Mouse (Mus musculus) neural tube, embryonic 10.5 days (tissue): Measurements from ENCODE around the gene Sh2b3.
A peak's percentile ranks its signal among the peaks of the same experiment; 100 is the strongest.

Source experiments
- DNase-seq: peaks from one replicate; pipeline ENCODE4 v3.0.0-alpha.2; 2017; ENCODE audit warnings: low spot score; ENCODE audit errors: extremely low spot score

Sh2b3 gene

DNA sequence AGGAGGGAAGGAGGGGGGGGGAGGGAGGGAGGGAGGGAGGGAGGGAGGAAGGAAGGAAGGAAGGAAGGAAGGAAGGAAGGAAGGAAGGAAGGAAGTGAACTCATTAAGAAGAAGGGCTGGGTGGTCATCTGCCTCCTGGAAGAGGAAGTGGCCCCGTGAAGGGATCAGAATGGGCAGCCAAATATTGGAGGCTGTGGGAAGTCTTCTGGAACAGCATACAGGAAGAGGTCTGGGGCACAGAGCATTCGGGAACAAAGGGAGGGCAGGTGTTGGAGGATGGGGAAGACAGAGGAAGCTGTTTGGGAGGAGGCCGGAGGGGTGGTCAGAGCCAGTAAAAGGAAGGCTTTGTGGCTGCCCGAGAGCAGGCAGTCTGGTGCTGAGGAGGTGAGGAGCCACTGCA is 7.9 kb upstream of the Sh2b3 start:
- no peak for DNase-seq

DNA sequence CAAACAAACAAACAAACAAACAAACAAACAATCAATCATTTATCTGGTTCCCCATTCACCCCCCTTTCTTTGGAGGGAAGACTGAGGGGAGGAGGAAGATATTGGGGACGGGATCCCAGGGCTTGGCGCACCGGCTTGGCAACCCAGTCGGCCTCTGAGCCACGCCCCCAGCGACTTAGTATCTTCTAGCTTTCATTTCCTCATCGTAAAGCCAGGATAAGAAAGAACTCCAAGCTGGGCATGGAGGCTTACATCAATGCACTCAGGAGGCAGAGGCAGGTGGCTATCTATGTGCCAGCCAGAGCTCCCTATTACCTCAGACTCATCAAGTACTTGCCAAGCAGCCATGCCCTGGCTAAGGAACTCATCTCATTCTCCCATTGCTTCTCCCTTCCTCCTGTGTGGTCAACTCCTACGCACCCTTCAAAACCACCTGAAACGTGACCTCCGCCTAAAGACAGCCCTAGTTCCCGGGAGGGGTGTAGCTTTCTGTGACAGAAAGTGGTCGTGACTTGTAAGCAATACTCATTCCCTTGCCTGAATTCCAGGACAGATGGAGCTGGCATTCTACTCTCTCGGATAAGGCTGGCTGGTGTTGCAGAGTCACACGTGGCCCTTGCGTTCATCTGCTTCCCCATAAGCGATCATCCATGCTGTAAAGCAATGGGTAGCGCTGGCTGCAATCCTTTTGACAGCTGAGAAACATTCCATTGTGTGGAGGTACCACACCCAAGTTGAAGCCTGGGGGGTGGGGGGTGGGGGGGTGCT is 5.9 kb upstream of the Sh2b3 start:
- no peak for DNase-seq

- DNase-seq: peak; percentile 86
These were observed 5.2 kb upstream of the Sh2b3 start for GRCm38 (mm10) chr5:121842665-121843118.

DNA sequence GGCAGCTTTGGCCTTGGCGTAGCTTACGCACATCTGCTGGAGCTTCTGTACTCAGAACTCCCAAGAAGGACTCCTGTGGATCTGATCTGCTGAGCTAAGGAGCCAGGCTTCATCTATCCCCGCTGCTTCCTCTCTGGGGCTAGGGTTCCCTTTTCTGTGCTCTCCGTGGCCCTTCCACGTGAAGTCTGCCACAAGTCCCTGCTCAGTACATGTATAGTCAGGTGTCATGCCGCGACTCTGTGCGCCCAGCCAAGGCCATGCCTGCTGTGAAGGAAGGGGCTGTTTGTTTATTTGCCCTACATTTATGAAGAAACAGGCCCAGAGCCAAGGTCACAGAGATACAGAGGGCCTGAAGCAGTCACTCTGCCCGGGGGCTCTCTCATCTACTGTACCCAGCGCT is 4.5 kb upstream of the Sh2b3 start:
- no peak for DNase-seq

DNA sequence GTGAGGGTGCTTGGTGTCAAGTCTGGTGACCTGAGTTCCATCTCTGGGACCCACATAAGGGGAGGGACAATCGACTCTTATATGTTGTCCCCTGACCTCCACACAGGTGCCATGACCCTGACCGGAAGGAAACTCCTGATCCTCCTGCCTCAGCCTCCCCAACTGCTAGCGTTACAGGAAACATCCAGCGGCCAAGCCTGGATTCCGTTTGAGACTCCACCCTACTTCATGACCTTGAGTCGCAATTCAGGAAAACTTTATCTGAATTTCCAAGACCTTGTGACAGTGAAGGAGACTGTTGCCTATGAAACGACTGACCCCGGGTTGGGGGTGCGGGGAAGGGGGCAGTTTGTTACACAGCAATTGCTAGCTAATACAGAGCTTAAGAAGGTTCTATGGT is 4.1 kb upstream of the Sh2b3 start:
- DNase-seq: no peak

DNA sequence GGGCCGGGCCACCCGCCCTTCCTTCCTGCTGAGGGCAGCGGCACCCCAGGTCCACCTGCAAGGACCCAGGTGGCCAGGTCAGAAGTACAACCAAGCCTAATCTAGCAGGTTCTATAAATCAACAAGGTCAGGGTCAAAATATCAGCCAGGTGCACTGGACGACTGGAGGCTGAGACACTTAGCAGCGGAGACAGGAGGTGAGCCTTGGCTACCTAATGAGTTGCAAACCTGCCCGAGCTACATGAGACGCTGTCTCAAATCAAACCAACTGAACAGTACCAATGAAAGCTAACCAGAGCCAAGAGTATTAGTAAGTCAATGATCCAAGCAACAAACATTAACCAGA is 1.7 kb upstream of the Sh2b3 start:
- no peak for DNase-seq

GRCm38 (mm10) chr5:121838341-121839127 is 1.1 kb upstream of the Sh2b3 start:
- DNase-seq: no peak

DNA sequence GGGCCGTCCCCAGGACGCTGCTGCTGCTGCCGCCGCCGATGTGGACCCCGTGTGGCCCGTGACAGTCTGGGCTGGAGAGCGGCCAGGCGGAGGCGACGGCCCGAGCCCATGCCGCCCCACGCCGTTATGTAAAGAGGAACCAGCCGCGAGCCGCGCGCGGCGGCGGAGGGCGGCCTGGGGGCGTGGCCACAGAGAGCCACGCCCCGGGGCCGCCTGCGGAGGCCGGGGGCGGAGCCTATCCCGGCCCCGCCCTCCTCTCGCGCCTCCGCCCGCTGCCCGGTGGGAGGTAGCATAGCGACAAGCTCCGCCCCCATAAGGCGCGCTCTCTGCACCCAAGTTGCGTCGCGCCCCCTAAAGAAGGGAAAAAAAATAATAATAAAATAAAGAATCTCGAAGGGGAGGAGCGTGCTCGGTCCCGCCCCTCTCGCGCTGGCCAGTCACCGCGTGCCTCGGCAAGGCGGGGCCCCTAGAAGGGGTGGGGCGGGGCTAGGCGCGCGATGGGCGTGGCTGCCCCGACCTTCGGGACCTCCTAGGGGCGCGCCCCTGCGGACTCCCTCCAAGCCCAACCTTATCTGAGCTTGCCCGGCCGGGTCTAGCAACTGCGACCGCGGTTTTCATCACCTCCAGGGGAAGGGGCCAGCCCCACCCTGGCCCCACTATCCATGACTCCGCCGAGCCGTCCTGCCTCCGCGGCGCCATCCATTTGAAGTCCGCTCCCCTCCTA is 592 bp downstream of the Sh2b3 start:
- peak; percentile 87 for DNase-seq

- DNase-seq: no peak
These were observed 1.3 kb downstream of the Sh2b3 start for GRCm38 (mm10) chr5:121835949-121836691.

DNA sequence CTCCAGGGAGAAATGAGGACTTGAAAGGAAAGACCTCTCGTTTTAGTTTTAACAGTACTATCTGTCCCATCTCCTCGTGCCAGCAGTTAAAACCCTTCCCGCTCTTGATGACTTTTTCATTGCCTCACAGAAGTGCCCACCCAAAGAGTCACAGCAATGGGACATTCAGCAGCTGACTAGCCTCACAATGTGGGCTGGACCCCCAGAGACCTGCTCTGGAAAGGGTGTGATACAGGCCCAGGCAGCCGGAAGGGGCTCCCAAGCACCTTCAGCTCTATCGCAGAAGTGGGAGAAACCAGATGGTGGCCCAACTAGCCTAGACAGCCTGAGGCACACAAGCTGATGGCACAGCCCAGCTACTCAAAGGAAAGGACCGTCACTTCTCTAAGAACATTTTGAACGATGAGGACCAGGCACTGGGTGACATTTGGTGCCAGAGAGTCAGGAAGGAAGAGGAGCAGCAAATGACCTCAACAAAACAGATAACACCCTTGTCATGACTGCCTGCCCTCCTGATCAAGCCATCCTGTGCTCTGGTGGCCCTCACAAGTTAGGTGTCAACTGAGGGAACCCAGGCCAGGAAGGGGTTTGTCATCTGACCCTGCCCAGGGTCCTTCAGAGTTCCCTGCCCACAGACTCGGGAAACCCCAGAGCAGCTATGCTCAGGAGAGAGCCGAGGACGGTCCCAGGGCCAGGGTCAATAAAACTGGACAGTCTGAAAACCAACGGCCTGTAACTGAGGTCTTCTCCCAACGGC is 2.3 kb downstream of the Sh2b3 start:
- DNase-seq: no peak

DNA sequence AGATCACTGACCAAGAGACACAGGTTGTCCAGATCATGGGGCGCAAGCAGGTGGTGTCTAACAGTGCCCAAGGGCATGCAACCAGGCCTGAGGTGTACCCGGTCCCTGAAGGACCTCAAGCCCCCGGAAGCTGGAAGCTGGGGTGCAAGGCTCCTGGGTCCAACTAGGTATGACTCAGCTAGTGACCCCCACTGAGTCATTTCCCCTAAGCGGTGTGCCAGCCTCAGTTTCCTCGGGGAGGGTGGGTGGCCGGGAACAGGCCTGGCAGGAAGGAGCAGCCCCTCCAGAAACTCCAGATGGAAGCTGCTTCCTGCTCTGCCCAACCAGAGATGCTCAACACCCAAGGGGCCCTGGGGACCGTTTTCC is 3.2 kb downstream of the Sh2b3 start:
- no peak for DNase-seq

- DNase-seq: no peak
These were observed 3.7 kb downstream of the Sh2b3 start for GRCm38 (mm10) chr5:121833572-121834240.

GRCm38 (mm10) chr5:121833159-121833558 is 4.3 kb downstream of the Sh2b3 start:
- DNase-seq: no peak

GRCm38 (mm10) chr5:121832376-121833155 is 4.9 kb downstream of the Sh2b3 start:
- no peak for DNase-seq

GRCm38 (mm10) chr5:121831002-121831601 is 6.3 kb downstream of the Sh2b3 start:
- no peak for DNase-seq

DNA sequence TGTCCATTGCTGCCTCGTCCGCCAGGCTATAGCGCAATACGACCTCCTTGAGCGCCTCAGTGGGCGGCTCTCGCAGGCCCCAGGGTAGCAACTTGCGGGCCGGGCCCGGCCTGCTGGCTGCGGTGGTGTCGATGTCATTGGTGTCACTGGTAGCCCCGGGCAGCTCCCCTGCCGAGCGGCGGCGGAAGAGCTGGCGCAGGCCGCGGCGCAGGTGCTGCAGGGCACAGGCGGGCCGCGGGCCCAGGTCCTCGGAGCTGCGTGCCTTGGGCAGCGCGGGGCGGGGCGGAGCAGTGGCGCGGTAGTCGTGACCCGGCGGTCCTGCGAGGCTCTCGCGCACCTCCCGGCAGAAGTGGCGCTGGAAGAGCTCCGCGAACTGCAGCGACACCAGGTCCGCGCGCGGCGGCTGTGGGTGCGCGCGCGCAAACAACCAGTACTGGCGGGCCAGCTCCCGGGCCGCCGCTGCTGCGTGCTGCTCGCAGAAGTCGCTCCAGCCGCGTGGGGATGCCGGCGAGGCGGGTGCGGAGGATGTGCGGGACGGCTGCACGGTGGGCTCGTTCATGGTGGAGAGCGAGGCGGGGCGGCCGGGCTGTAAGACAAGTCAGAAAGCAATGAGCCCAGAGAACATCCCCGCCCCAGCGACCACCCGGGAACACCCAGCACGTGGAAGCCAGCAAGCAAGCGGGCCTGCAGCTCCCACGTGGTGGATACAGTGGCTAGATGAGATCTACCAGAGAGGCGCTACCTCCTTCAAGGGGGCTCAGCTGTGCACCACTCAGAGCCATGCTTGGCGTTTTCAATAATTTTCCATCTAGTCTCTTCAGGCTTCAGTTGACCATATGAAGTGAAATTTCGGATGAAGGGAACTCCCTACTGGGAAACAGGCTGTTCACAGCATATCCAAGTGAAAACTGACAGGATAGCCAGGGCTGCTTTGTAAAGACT is 8.7 kb downstream of the Sh2b3 start:
- DNase-seq: no peak

DNA sequence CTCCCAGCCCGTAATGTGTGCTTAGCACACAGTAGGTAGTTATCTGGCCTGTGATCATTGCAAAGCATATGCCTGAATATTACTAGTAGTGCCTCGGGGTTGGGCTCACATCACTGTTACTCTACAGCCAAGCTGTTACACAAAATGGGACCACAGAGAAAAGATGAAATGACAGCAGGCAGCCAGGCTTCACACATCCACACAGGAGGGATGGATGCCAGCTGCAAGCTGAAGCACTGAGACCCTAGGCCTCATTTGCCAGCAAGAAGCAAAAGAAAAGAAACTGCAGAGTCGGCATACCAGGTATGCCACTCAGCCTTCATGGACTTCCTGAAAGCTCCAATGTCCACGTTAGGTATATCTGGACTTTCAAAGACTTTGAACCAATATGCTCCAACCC is 9.6 kb downstream of the Sh2b3 start:
- no peak for DNase-seq

DNA sequence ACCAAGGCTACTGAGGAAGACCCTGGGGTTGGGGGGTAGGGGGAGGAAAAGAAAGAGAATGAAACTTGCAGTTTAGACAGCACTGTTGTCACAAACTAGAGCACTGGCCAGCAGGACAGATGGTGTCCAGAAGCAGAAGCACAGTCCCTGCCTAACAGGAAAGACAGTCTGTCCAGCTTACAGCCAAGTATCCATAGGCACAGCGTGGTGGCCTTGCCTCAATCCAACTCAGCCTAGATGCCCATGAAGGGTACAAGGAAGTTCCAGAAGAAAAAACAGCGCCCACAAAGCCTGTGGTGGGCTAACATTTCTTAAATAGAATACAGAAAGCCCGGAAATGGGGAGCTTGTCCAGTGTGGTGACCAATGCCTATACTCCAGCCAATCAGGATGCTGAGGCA is 11.8 kb downstream of the Sh2b3 start:
- no peak for DNase-seq
